Mouse (Mus musculus) ES-E14 (cell line): ENCODE measurements around the gene Il22. TPM values are rescaled to one million over a fixed set of nuclear protein-coding genes. Genes with fewer than 3 reads are reported as not detected.

Experiments used
- DNase-seq: peaks from one replicate; pipeline ENCODE4 v3.0.0-alpha.2; 2013; ENCODE audit warnings: low read depth, low spot score
- H3K27ac ChIP-seq: 2 replicates; pipeline ENCODE4 v1.5.1; 2012; ENCODE audit warnings: low read depth, mild to moderate bottlenecking, low read length, moderate library complexity, mixed read lengths; ENCODE audit not compliant: poor library complexity, insufficient read depth, severe bottlenecking
- H3K36me3 ChIP-seq: 2 replicates; pipeline ENCODE4 v1.6.1; 2012; ENCODE audit warnings: mild to moderate bottlenecking, low read length, moderate library complexity, mixed read lengths; ENCODE audit not compliant: control insufficient read depth, poor library complexity, insufficient read depth, severe bottlenecking
- H3K4me1 ChIP-seq, 2 experiments: fragments of 150-350 bp in 1 of 2; sonication (generic) in 1 of 2; 2 replicates each; pipeline ENCODE4 v1.6.1; 2012; ENCODE audit warnings: low read length in 2 of 2, mild to moderate bottlenecking in 1 of 2, mixed read lengths in 1 of 2; ENCODE audit not compliant: control insufficient read depth in 2 of 2, insufficient read depth in 2 of 2, poor library complexity in 1 of 2
- H3K4me3 ChIP-seq, 2 experiments: fragments of 150-350 bp in 1 of 2; sonication (generic) in 1 of 2; 2 replicates each; pipeline ENCODE4 v1.5.1; 2012; ENCODE audit warnings: low read length in 2 of 2, low read depth in 1 of 2, mild to moderate bottlenecking in 1 of 2, mixed read lengths in 1 of 2; ENCODE audit not compliant: insufficient read depth in 1 of 2, poor library complexity in 1 of 2, severe bottlenecking in 1 of 2
- H3K9ac ChIP-seq: 2 replicates; pipeline ENCODE4 v1.6.1; 2012; ENCODE audit warnings: low read depth, mild to moderate bottlenecking, low read length, mixed read lengths; ENCODE audit not compliant: poor library complexity, insufficient read depth, severe bottlenecking
- H3K9me3 ChIP-seq: fragments of 150-350 bp; sonication (generic); 2 replicates; pipeline ENCODE4 v1.6.1; 2012; ENCODE audit warnings: low read depth, mild to moderate bottlenecking, low read length; ENCODE audit not compliant: control insufficient read depth, insufficient read depth
- CHD2 ChIP-seq: IDR thresholded peaks from 2 replicates; pipeline ENCODE4 v1.6.1; 2014; ENCODE audit warnings: mild to moderate bottlenecking, low read depth, low read length, inconsistent platforms
- HCFC1 ChIP-seq: IDR thresholded peaks from 2 replicates; pipeline ENCODE4 v1.6.1; 2012; ENCODE audit warnings: low read length, inconsistent platforms, borderline replicate concordance; ENCODE audit not compliant: insufficient read depth
- MAFK ChIP-seq: IDR thresholded peaks from 2 replicates; pipeline ENCODE4 v1.6.1; 2014; ENCODE audit warnings: mild to moderate bottlenecking, low read depth, low read length, inconsistent platforms; ENCODE audit not compliant: insufficient read depth
- ZC3H11A ChIP-seq: IDR thresholded peaks from 2 replicates; pipeline ENCODE4 v1.6.1; 2012; ENCODE audit warnings: low read depth, mild to moderate bottlenecking, inconsistent platforms, low read length, borderline replicate concordance
- ZNF384 ChIP-seq: IDR thresholded peaks from 2 replicates; pipeline ENCODE4 v1.6.1; 2012; ENCODE audit warnings: low read depth, low read length, inconsistent platforms
- in situ Hi-C, 2 experiments: fragments of 600-800 bp; cut with MboI; formaldehyde crosslinking; loops; one replicate each; pipeline ENCODE4 v1.15.1; 2025; ENCODE audit warnings: low sequenced_read_pairs in 2 of 2, inconsistent platforms in 1 of 2; ENCODE audit not compliant: unreplicated experiment in 2 of 2
- total RNA-seq: library from RNA; depleted of rRNA; stranded (reverse); fragments of 300-350 nt; gene quantifications from 2 replicates; pipeline ENCODE4 v1.2.3, GENCODE M21; 2012; rRNA removed

Gene Il22
- not detected in 2 replicates for total RNA-seq

GRCm38 (mm10) chr10:118204642-118205041, at the start of gene Il22:
Il22 (plus strand) TSS chr10:118204942.
- in situ Hi-C loops, result no loop called here
- no peaks in the 10 kb centered on the region for H3K4me1 ChIP-seq
- no peak for DNase-seq
- no peaks in the 10 kb centered on the region for H3K9me3 ChIP-seq
- TF ChIP-seq MAFK, result no peak
- H3K4me3 ChIP-seq, result no peak within 1 kb of the TSS
- H3K27ac ChIP-seq, result no peak within 1 kb of the TSS
- no peaks in the 10 kb centered on the region for H3K36me3 ChIP-seq
- no peak within 1 kb of the TSS for H3K9ac ChIP-seq

- in situ Hi-C loops, result no loop called here
- no peak overlapping the region for H3K27ac ChIP-seq
- no peak overlapping the region for H3K9ac ChIP-seq
- H3K9me3 ChIP-seq, result no peaks in the 10 kb centered on the region
- no peak overlapping the region for H3K4me3 ChIP-seq
- no peaks in the 10 kb centered on the region for H3K4me1 ChIP-seq
- H3K36me3 ChIP-seq, result peaks cover 3% of the 10 kb centered on the region; the same call in 1 of the 2 replicates
- TF ChIP-seq ZNF384 (peak; percentile 97), HCFC1 (no peak), MAFK (no peak), ZC3H11A (0 out of 2 replicates have a peak, but pooled peaks have one; percentile 7)
- no peak for DNase-seq
Measured at GRCm38 (mm10) chr10:118155932-118156331, 48.8 kb upstream of the Il22 start.

- no peak overlapping the region for H3K27ac ChIP-seq
- H3K9me3 ChIP-seq, result no peaks in the 10 kb centered on the region
- no peak for DNase-seq
- H3K4me1 ChIP-seq, result no peaks in the 10 kb centered on the region
- no peak overlapping the region for H3K9ac ChIP-seq
- H3K36me3 ChIP-seq, result peaks cover 3% of the 10 kb centered on the region; the same call in 1 of the 2 replicates
- H3K4me3 ChIP-seq, result no peak overlapping the region
- TF ChIP-seq CHD2, result no peak
- no peak for TF ChIP-seq ZNF384
- in situ Hi-C loops, result loop anchor here in 1 of 2 experiments (10.0 kb wide), 1 partner anchor 384 kb away; no protein-coding TSS in a partner anchor
Measured at GRCm38 (mm10) chr10:118161131-118161530, 43.6 kb upstream of the Il22 start.

- no peak overlapping the region for H3K9ac ChIP-seq
- H3K4me1 ChIP-seq, result peaks cover 6 to 14% of the 10 kb centered on the region in 2 experiments; a peak in 3 of 4 replicates
- TF ChIP-seq HCFC1 (0 out of 2 replicates have a peak, but pooled peaks have one; percentile 26), ZC3H11A (no peak)
- peaks cover 2% of the 10 kb centered on the region; the same call in 1 of the 2 replicates for H3K36me3 ChIP-seq
- no peak overlapping the region for H3K27ac ChIP-seq
- in situ Hi-C loops, result loop anchor here in 1 of 2 experiments (10.0 kb wide), 1 partner anchor 376 kb away; no protein-coding TSS in a partner anchor
- peak; percentile 35 for DNase-seq
- no peaks in the 10 kb centered on the region for H3K9me3 ChIP-seq
- peak overlapping the region in 1 of 2 experiments; percentile 18; a peak in 1 of 4 replicates for H3K4me3 ChIP-seq
Measured at GRCm38 (mm10) chr10:118169212-118169611, 35.5 kb upstream of the Il22 start.

- no peak overlapping the region for H3K4me3 ChIP-seq
- in situ Hi-C loops, result no loop called here
- DNase-seq, result no peak
- peaks cover 6 to 14% of the 10 kb centered on the region in 2 experiments; a peak in 3 of 4 replicates for H3K4me1 ChIP-seq
- H3K9me3 ChIP-seq, result no peaks in the 10 kb centered on the region
- TF ChIP-seq CHD2 (no peak), MAFK (0 out of 2 replicates have a peak, but pooled peaks have one; percentile 28), ZC3H11A (no peak)
- H3K36me3 ChIP-seq, result no peaks in the 10 kb centered on the region
- H3K9ac ChIP-seq, result no peak overlapping the region
- no peak overlapping the region for H3K27ac ChIP-seq
Measured at GRCm38 (mm10) chr10:118172416-118172815, 32.3 kb upstream of the Il22 start.
